Mouse (Mus musculus) hindbrain, embryonic 13.5 days (tissue): ENCODE measurements around the gene Pdzk1. TPM values are rescaled to one million over a fixed set of nuclear protein-coding genes. Genes with fewer than 3 reads are reported as not detected.

Experiments used
- ATAC-seq: fragments of 200-750 bp; cut with Nextera tagmentation; 2 replicates; pipeline ENCODE4 v1.8.0; 2017; ENCODE audit warnings: moderate TSS enrichment; ENCODE audit not compliant: low FRiP score
- H3K27ac ChIP-seq: fragments of 300-500 bp; sonication (generic); 2 replicates; pipeline ENCODE4 v1.5.1; 2015; ENCODE audit warnings: inconsistent platforms, mild to moderate bottlenecking, moderate library complexity
- H3K27me3 ChIP-seq: fragments of 300-500 bp; sonication (generic); 2 replicates; pipeline ENCODE4 v1.6.1; 2015; ENCODE audit warnings: mild to moderate bottlenecking, inconsistent platforms
- H3K36me3 ChIP-seq: fragments of 300-500 bp; sonication (generic); 2 replicates; pipeline ENCODE4 v1.6.1; 2015; ENCODE audit warnings: mild to moderate bottlenecking, inconsistent platforms
- H3K4me1 ChIP-seq: fragments of 300-500 bp; sonication (generic); replicated peaks from 2 replicates; pipeline ENCODE4 v1.6.1; 2015; ENCODE audit warnings: inconsistent platforms
- H3K4me2 ChIP-seq: fragments of 300-500 bp; sonication (generic); 2 replicates; pipeline ENCODE4 v1.6.1; 2015; ENCODE audit warnings: inconsistent platforms, mild to moderate bottlenecking, moderate library complexity
- H3K4me3 ChIP-seq: fragments of 300-500 bp; sonication (generic); 2 replicates; pipeline ENCODE4 v1.5.1; 2015; ENCODE audit warnings: mild to moderate bottlenecking, inconsistent platforms
- H3K9ac ChIP-seq: fragments of 300-500 bp; sonication (generic); 2 replicates; pipeline ENCODE4 v1.6.1; 2015; ENCODE audit warnings: mild to moderate bottlenecking, inconsistent platforms
- H3K9me3 ChIP-seq: fragments of 300-500 bp; sonication (generic); 2 replicates; pipeline ENCODE4 v1.6.1; 2016; ENCODE audit warnings: inconsistent platforms
- WGBS: fragments of 180-500 bp; shearing (Covaris S2); methylation state at CpG from one replicate; pipeline ENCODE4 v1.1.7; 2015; 5-methylcytosine and 5-hydroxymethylcytosine counted together
- polyA plus RNA-seq: library from polyadenylated mRNA; unstranded; fragments of >200 nt; fragmentation: Nextera tagmentation; extraction: Ambion mirVana; gene quantifications from 2 replicates; pipeline ENCODE4 v1.2.1, GENCODE M21; 2015

Gene Pdzk1
- polyA plus RNA-seq, 1 experiment from 2014 or later = not detected

DNA sequence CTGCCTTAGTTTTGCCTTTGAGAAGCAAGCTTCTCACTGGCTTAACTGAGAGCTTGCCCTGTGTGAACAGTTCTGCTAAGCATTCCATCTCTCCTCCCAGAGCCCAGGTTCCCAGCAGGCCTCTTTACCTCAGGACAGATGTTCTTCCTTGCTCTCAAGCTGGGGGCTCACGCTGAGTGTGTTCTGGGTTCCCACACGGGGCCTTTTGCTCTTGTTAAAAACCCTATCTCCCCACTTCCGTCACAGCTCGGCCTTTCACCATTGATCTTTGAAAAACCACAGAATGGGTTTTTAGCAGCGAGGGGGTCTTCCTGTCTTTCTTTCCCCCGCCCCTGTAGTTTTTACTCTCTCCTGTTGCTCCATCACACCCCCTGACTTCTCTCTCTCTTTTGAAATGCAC is 14.7 kb upstream of the Pdzk1 start:
- Histone ChIP-seq H3K27me3 (no peaks in the 10 kb centered on the region), H3K4me1 (0 out of 2 replicates have a peak, but pooled peaks cover 5% of the 10 kb centered on the region), H3K4me2 (no peak overlapping the region), H3K36me3 (no peaks in the 10 kb centered on the region), H3K27ac (no peak overlapping the region), H3K4me3 (no peak overlapping the region), H3K9ac (no peak overlapping the region), H3K9me3 (0 out of 2 replicates have a peak, but pooled peaks cover 4% of the 10 kb centered on the region)
- ATAC-seq = no peak
- WGBS = 49% methylated on average over 6 of the region's 6 CpGs

GRCm38 (mm10) chr3:96820116-96820915 is 8.8 kb upstream of the Pdzk1 start:
- H3K4me2 ChIP-seq = no peak overlapping the region

DNA sequence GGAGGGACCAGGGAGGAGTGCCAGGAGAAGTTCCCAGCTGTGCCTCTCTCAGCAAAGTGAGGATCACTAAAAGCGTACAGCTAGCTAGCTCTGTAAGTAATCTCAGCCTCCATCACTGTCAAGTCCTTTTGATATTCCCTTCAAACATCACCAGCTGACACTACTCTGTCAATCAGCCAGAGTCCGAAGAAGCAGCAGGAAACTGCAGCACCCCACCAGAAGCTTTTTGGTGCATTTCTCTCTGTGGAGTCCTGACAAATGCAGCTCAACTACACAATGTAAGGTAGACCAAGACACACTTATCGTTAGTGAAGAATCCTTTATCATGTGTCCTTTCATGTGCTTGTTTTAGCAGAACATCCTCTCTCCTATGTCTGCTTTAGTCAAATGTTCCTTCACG is 7.5 kb upstream of the Pdzk1 start:
- 0 out of 2 replicates have a peak, but pooled peaks cover 4% of the 10 kb centered on the region for H3K9me3 ChIP-seq
- no peak for ATAC-seq
- H3K36me3 ChIP-seq = no peaks in the 10 kb centered on the region
- H3K4me3 ChIP-seq = no peak overlapping the region
- 88% methylated on average over 4 of the region's 4 CpGs for WGBS
- no peak overlapping the region for H3K4me2 ChIP-seq
- no peak overlapping the region for H3K27ac ChIP-seq
- no peaks in the 10 kb centered on the region for H3K27me3 ChIP-seq
- no peak overlapping the region for H3K9ac ChIP-seq
- no peaks in the 10 kb centered on the region for H3K4me1 ChIP-seq

More at GRCm38 (mm10) chr3:96820116-96820915, 8.8 kb upstream of the Pdzk1 start:
- H3K4me3 ChIP-seq = no peak overlapping the region
- no peaks in the 10 kb centered on the region for H3K27me3 ChIP-seq
- H3K9ac ChIP-seq = no peak overlapping the region
- H3K9me3 ChIP-seq = 0 out of 2 replicates have a peak, but pooled peaks cover 4% of the 10 kb centered on the region
- no peaks in the 10 kb centered on the region for H3K36me3 ChIP-seq
- 88% methylated on average over 6 of the region's 6 CpGs for WGBS
- no peak overlapping the region for H3K27ac ChIP-seq
- ATAC-seq = no peak
- H3K4me1 ChIP-seq = no peaks in the 10 kb centered on the region

DNA sequence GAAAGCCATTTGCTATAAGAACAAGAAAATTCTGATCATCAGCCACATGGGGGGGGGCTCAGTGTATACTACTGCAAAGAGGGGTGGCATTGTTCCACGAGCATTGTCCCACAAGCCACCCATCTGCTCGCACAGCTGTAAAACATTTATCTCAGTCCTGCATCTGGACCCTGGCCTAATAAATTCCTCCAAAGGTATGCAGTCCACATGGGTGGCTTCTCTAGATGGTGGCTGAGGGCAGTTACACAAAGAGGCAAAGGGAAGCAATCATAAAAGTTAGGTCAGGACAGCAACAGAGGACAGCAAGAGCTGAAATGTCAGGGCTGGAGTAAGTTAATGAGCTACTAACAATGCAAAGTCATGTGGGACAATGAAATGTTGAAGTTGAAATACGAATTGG is 5.4 kb upstream of the Pdzk1 start:
- no peaks in the 10 kb centered on the region for H3K36me3 ChIP-seq
- 58% methylated on average over 3 of the region's 3 CpGs for WGBS
- H3K4me1 ChIP-seq = no peaks in the 10 kb centered on the region
- H3K9ac ChIP-seq = no peak overlapping the region
- no peak overlapping the region for H3K4me2 ChIP-seq
- H3K27ac ChIP-seq = no peak overlapping the region
- no peaks in the 10 kb centered on the region for H3K9me3 ChIP-seq
- ATAC-seq = no peak
- no peak overlapping the region for H3K4me3 ChIP-seq
- no peaks in the 10 kb centered on the region for H3K27me3 ChIP-seq

GRCm38 (mm10) chr3:96824614-96825013 is 4.5 kb upstream of the Pdzk1 start:
- ATAC-seq = no peak
- H3K4me1 ChIP-seq = no peaks in the 10 kb centered on the region
- no peak overlapping the region for H3K9ac ChIP-seq
- H3K27me3 ChIP-seq = no peaks in the 10 kb centered on the region
- H3K4me2 ChIP-seq = no peak overlapping the region
- no peaks in the 10 kb centered on the region for H3K9me3 ChIP-seq
- no peaks in the 10 kb centered on the region for H3K36me3 ChIP-seq
- no peak overlapping the region for H3K27ac ChIP-seq
- WGBS = 88% methylated on average over 12 of the region's 12 CpGs
- H3K4me3 ChIP-seq = no peak overlapping the region

DNA sequence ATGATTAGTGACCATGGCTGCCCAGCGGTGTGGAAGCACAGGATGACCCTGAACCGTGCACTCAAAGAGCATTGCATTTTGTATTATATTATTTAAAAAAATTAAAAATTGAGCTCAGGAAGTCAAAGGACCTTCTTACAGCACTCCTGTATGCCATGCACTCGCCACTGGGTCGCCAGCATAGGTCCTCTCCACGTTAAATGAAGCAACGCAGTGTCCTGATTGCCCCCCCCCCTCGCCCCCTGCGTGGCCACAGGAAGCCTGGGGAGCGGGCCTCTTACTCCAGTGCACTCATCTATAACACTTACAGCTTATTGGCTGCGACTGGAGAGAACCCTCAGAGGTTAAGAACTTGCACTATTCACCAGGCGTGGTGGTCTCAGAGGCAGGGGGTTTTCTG is 3.8 kb upstream of the Pdzk1 start:
- ATAC-seq = no peak

GRCm38 (mm10) chr3:96828308-96828864 is 698 bp upstream of the Pdzk1 start:
- Histone ChIP-seq H3K27me3 (no peaks in the 10 kb centered on the region), H3K27ac (no peak overlapping the region), H3K4me2 (no peak overlapping the region), H3K9ac (no peak overlapping the region), H3K4me1 (no peaks in the 10 kb centered on the region), H3K9me3 (no peaks in the 10 kb centered on the region), H3K4me3 (no peak overlapping the region), H3K36me3 (no peaks in the 10 kb centered on the region)
- ATAC-seq = no peak
- 43% methylated on average over 15 of the region's 15 CpGs for WGBS

More for the DNA sequence above, 3.8 kb upstream of the Pdzk1 start:
- H3K4me2 ChIP-seq = no peak overlapping the region
- H3K36me3 ChIP-seq = no peaks in the 10 kb centered on the region
- no peak overlapping the region for H3K9ac ChIP-seq
- no peak overlapping the region for H3K4me3 ChIP-seq
- 44% methylated on average over 11 of the region's 11 CpGs for WGBS
- no peaks in the 10 kb centered on the region for H3K4me1 ChIP-seq
- no peak overlapping the region for H3K27ac ChIP-seq
- no peaks in the 10 kb centered on the region for H3K27me3 ChIP-seq
- H3K9me3 ChIP-seq = no peaks in the 10 kb centered on the region

GRCm38 (mm10) chr3:96829856-96830255 is 772 bp downstream of the Pdzk1 start:
- H3K36me3 ChIP-seq = no peaks in the 10 kb centered on the region
- no peak overlapping the region for H3K9ac ChIP-seq
- ATAC-seq = no peak
- WGBS = 80% methylated on average over 10 of the region's 10 CpGs
- H3K4me3 ChIP-seq = no peak overlapping the region
- no peaks in the 10 kb centered on the region for H3K9me3 ChIP-seq
- H3K27me3 ChIP-seq = no peaks in the 10 kb centered on the region
- H3K4me1 ChIP-seq = no peaks in the 10 kb centered on the region
- H3K27ac ChIP-seq = no peak overlapping the region
- H3K4me2 ChIP-seq = no peak overlapping the region

- no peak overlapping the region for H3K27ac ChIP-seq
- no peak overlapping the region for H3K9ac ChIP-seq
- no peak overlapping the region for H3K4me2 ChIP-seq
- H3K9me3 ChIP-seq = no peaks in the 10 kb centered on the region
- H3K36me3 ChIP-seq = no peaks in the 10 kb centered on the region
- no peaks in the 10 kb centered on the region for H3K4me1 ChIP-seq
- ATAC-seq = no peak
- no peaks in the 10 kb centered on the region for H3K27me3 ChIP-seq
- no peak overlapping the region for H3K4me3 ChIP-seq
- WGBS = 18% methylated on average over 5 of the region's 5 CpGs
Measured at GRCm38 (mm10) chr3:96832930-96833329, 3.8 kb downstream of the Pdzk1 start.

DNA sequence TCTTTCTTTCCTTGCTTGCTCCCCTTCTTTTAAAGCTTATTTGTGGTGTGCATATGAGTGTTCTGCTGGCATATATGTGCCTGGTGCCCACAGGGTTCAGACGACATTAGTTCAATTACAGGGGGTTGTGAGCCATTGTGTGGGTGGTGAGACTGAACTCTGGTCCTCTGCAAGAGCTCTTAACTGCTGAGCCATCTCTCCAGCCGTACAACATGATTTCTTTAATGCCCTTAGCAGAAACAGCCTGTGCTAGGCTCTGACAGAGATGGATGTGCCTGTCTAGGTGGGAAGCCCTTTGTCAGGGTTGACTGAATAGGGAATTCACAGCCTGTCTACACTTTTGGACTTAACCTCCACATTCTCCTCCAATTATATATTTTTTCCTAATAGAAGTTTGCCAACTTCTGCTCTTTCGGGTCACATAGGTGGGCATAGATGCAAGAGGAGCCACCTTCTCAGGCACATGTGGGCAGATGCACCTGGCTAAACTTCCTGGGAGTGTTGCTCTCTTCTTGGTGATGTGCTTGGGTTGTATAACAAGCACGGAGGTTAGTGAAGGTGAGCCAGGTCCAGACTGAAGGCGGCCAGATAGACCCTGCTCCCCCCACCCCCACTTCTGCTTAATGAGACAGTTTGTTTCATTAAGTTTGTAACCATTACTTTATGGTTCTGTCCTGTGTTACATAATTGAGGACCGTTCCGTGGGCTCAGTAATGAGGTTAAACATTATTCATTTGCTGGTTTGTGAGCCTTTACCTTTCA is 5.7 kb downstream of the Pdzk1 start:
- no peaks in the 10 kb centered on the region for H3K9me3 ChIP-seq
- H3K27ac ChIP-seq = no peak overlapping the region
- WGBS = 73% methylated on average over 7 of the region's 7 CpGs
- no peak overlapping the region for H3K4me3 ChIP-seq
- no peak overlapping the region for H3K9ac ChIP-seq
- no peak for ATAC-seq
- H3K36me3 ChIP-seq = no peaks in the 10 kb centered on the region
- H3K27me3 ChIP-seq = no peaks in the 10 kb centered on the region
- H3K4me1 ChIP-seq = no peaks in the 10 kb centered on the region
- H3K4me2 ChIP-seq = no peak overlapping the region

DNA sequence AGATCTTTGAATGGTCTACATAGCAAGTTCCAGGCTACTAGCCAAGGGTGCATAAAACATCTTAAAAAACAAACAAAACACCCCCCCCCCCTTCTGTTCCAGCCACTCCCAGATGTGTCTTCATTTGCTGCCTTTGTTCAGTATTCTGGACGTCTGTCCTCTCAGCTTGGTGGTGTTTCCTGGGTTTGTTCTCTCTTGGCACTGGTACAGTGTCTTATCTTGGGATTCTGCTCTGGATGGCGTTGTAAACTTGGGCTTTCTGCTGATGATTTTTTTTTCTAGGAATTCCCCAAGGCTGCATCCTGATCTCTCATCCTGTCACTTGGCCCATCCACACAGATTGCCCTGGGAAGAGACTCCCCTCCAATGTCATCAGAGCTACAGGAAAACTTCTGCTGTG is 7.3 kb downstream of the Pdzk1 start:
- no peak overlapping the region for H3K9ac ChIP-seq
- no peak overlapping the region for H3K4me3 ChIP-seq
- H3K4me2 ChIP-seq = no peak overlapping the region
- 69% methylated on average over 2 of the region's 2 CpGs for WGBS
- no peaks in the 10 kb centered on the region for H3K27me3 ChIP-seq
- H3K4me1 ChIP-seq = no peaks in the 10 kb centered on the region
- no peaks in the 10 kb centered on the region for H3K9me3 ChIP-seq
- H3K36me3 ChIP-seq = no peaks in the 10 kb centered on the region
- ATAC-seq = no peak
- H3K27ac ChIP-seq = no peak overlapping the region

DNA sequence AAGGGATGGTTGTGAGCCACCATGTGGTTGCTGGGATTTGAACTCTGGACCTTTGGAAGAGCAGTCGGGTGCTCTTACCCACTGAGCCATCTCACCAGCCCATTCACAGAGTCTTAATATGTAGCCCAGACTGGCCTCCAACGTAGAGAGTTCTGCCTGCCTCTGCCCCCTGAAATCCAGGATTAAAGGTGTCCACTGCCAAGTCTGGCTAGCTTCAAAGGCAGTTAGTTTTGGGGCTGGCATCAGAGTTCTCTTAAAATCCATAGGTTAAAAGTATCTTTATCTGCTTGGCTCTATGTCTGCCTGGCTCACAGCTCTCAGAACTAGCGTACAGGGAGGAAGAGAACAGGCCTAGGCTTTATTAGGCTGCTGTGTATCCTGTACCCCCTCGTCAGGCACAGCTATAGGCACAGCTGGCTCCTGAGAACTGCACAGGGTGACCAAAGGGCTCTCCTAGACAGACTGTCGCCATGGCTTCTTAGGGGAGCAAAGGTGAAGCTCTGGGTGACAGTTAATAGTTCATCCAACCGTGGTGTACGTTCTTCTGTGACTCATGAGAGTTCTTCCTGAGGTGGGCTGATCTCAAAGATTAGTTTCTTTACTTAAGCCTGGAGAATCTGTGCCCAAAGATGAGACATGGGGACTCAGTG is 10.0 kb downstream of the Pdzk1 start:
- no peak for ATAC-seq
- no peak overlapping the region for H3K4me3 ChIP-seq
- no peaks in the 10 kb centered on the region for H3K27me3 ChIP-seq
- no peaks in the 10 kb centered on the region for H3K4me1 ChIP-seq
- no peaks in the 10 kb centered on the region for H3K9me3 ChIP-seq
- no peaks in the 10 kb centered on the region for H3K36me3 ChIP-seq
- 81% methylated on average over 7 of the region's 7 CpGs for WGBS
- H3K4me2 ChIP-seq = no peak overlapping the region
- H3K27ac ChIP-seq = no peak overlapping the region
- no peak overlapping the region for H3K9ac ChIP-seq
